Mouse (Mus musculus) bone marrow macrophage, adult 2 months (primary cell): ENCODE measurements at regions not wholly inside any gene's neighbourhood (a gene's known extent, or its start where the extent isn't known, plus 50 kb on each side); places are given as distances from the start of the nearest gene placed in this dataset.

Experiments used
- CTCF ChIP-seq: IDR thresholded peaks from 2 replicates; pipeline ENCODE4 v1.5.1; 2012; ENCODE audit warnings: low read depth, mild to moderate bottlenecking, low read length, moderate library complexity
- POLR2A ChIP-seq: IDR thresholded peaks from 2 replicates; pipeline ENCODE4 v1.6.1; 2012; ENCODE audit warnings: mild to moderate bottlenecking, low read depth, low read length, borderline replicate concordance

GRCm38 (mm10) chrX:99319791-99320190 lies 151.3 kb downstream of the Pja1 start:
- TF ChIP-seq CTCF, result no peak
- TF ChIP-seq POLR2A, result no peak
